Mouse (Mus musculus): ENCODE results near the gene Ndufab1.
"Not testable (repeated sequence)": the region's sequence is repeated elsewhere in the genome, so short reads cannot be mapped to it uniquely, and the experiment has no call there.

The Ndufab1 gene

DNA sequence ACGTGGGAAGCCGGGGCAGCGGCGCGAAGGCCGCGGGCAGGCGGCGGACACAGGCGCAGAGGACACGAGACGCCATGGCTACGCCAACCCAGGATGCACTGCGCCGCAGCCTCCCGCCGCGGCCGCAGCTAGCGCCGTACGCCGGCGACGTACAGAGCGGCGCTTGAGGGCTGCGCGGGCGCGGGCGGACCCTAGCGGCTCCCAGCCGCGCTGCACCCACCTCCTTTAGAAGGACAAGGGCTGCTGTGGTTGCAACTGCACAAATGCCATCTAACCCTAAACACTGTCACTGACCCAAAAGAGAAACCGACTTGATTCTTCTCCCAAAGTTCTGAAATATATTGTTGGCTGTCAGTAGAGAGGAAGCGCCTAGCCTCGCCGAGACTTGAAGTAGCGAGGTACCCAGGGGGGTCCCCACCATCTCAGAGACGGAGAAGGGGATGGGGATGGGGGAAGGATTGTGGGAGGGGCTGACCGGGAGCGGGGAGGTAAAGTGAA is at the start of gene Ndufab1:
Gene Ndufab1, minus strand, starts transcription at position 140 of the 498 bp plus-strand sequence.
- DNase-seq = peak; percentile 85

DNA sequence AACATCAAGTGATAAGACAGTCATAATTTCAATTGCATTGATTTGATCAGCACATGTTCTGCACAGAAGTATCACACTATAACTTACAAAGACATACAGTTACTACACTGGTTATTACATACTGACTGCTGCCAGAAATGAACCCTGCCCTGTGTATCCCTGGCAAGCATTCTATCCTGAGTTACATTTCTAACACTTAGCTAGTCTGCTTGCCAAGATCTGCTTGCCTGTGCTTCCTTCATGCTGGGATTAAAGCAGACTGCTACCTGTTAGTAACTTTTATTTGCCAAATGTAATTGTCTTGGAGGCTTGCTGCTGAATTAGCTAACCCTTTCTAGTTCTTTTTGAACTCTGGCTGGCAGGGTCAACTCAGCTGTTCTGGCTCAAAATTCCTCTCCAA is 39.3 kb upstream of the Ndufab1 start:
- peak; percentile 44 for DNase-seq

DNA sequence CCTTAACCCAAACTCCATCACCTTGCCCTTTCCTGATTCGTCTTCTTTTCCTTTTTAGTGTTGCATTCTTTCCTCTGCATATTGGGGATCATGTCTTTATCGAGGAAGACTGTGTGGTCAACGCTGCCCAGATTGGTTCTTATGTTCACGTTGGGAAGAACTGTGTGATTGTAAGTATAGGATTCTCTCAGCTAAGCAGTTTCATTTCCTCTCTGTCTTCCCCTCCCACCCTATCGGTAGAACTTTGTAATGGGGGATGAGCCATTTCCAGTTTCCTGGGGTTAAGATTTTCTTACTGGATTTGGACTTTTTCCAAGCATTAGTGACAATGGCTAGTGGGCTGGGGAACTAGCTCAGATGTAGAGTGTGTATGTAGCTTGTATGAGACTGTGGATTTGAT is 36.5 kb upstream of the Ndufab1 start:
- DNase-seq = no peak

DNA sequence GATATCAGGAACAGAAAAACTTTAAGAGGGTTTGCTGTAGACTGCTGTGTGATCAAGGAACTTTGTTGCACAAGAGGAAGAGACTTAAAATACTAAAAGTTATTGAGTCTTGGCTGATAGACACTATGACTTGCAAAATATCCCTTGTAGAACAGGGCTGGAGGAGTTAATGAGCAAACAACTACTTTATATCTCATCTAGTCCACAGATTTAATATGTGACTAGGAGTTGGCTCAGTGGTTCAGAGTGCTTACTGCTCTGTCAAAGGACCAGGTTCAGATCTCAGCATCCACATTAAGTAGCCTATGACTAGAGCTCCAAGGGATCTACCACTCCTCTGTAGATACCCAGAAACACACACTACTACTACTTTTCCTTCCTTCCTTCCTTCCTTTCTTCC is 35.4 kb upstream of the Ndufab1 start:
- no peak for DNase-seq

DNA sequence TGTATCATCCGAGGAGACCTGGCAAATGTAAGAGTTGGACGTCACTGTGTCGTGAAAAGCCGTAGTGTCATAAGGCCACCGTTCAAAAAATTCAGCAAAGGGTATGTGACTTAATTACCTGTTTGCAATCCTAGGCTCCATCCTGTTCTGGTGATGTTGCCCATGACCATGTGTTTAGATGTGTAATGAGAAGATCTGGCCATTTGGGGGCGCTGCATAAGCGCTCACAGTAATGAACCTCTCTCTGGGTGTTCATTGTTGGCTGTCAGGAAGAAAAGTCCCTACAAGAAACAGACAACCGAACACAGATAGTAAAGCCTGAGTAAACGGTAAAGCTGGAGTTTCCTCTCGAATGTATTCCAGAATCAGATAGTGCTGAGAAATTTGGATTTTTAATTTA is 33.4 kb upstream of the Ndufab1 start:
- DNase-seq = no peak

DNA sequence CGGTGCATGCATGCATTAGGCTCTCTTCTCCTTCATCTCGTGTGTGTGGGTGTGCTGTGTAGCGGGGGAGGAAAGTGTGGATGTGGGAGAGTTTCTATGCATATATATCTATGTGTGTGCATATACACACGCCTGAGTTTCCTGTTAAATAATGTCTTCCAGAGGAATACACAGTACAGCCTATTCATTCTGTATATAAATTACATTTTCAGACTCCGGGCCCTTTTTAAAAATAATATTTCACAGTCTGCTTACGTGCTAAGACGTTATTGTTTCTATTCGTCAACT is 31.6 kb upstream of the Ndufab1 start:
- no peak for DNase-seq

DNA sequence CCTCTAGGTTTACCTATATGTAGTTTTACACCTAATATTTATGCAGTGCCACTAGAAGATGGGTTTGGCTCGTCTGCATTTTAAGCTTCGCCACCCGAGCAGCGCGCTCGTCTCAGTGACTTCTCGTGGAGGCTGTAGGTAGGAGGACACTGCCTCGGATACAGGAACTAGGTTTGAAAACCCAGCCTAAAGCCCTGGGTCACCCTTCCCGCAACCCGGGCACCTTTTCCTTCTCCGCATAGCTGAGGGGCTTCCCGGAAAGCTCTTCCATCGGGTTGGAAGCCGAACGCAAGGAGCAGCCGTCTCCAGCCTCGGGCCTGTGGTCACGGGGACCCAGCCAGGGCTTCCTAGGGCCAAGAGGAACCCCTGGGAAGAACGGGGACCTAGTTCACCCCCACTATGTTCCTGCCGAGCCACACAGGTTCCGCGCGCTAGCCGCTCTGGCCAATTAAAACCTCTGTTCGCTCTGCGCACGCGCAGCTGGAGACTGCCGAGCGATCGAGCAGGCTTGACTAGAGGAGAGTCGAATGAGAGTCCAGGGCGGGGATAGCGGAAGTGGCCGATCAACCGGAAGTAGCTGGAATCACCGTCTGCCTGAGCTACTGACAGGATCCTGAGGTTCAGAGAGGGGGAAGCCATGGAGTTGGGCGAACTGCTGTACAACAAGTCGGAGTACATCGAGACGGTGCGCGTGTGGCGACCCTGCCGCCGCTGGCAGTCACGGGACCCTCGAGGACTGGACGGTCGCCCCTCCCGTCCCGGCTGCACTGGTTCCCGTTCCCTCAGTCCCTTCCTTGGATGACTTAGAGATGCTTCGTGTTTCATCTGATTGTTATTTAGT is 31.0 kb upstream of the Ndufab1 start, which contains the start of the genes Palb2 and Dctn5:
Gene Palb2, minus strand, starts transcription at position 489 of the 841 bp plus-strand sequence.
Gene Dctn5, plus strand, starts transcription at position 545 of the 841 bp plus-strand sequence.
- peak; percentile 96 for DNase-seq

DNA sequence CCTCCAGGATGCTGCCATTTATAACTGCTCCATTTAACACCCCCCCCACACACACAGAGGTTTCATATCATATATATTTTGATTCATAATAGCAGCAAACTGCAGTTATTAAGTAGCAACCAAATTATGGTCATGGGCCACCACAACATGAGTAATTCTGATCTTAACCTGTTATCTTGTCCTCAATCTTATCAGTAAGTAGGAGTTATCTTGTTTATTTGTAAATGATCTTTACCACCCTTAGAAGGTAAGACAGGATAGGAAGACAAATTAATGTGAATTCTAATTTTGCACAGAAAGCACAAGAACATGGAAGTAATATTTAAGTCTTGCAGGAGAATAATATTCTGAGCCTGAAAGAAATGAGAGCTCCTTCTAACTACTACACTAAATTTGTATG is 30.1 kb upstream of the Ndufab1 start:
- DNase-seq = no peak

DNA sequence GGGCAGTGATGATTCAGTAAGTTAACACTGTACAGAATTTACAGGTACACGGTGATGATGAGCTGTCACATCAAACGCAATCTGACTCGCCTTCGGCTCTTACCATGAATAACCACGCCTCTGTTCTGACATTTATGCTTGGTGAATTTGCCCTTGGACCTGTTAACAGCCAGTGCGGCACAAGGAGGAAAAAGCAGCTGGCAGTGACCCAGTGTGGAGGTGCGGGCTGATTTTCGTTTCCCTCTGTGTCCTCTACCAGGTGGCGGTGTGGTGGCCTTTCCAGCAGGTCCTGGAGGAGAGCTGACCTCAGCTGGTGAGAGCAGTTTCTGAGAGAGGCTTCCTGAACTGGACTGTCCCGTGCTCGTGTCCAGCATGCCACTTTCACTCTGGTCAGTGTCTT is 25.3 kb upstream of the Ndufab1 start:
- peak; percentile 34 for DNase-seq

DNA sequence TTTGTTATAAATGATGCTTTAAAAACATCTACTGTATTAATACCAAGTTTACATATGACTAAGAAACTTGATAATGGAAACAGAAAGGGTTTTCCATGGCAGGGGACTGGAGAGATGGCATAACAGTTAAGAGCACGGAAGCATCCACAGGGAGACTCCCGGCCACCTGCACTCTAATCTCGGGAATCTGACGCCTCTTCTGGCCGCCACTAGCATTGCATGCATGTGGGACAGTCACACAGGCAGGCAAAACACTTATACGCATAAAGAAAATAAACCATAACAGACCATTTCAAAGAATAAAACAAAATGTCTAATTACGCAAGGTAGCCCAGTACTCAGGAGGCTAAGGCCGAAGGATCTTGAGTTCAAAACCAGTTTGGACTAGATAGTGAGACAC is 23.9 kb upstream of the Ndufab1 start:
- DNase-seq = no peak

DNA sequence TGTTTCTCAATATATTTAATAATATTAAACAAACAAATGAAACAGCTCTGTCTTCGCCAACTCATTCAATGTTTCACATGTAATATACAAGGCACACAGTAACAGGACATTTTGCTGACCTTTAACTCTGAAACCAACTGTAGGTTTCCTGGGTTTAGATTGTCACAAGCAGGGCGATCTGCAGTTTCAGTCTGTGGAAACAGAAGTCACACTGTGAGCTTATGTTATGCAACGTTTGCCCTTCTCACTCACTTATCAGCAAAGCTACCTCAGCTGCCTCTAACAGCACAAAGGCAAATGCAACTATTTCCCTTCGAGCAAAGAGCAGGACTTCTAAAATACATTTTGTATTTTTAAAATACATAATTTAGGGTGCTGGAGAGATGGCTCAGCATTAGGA is 21.8 kb upstream of the Ndufab1 start:
- DNase-seq = no peak

DNA sequence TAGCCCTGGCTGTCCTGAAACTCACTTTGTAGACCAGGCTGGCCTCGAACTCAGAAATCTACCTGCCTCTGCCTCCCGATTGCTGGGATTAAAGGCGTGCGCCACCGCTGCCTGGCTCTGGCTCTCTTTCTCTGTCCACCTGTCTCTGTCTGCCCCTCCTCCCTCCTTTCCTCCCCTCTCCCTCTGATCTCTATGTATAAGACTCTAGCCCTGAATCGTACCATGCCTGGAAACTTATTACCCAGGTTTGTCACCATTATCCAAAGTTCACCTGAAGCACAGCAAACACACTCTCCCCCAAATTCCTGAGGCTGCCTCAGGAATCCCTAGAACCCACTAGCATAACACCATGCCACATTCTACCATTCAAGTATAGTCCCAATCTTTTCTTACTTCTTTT is 6.5 kb upstream of the Ndufab1 start:
- DNase-seq = peak; percentile 30

DNA sequence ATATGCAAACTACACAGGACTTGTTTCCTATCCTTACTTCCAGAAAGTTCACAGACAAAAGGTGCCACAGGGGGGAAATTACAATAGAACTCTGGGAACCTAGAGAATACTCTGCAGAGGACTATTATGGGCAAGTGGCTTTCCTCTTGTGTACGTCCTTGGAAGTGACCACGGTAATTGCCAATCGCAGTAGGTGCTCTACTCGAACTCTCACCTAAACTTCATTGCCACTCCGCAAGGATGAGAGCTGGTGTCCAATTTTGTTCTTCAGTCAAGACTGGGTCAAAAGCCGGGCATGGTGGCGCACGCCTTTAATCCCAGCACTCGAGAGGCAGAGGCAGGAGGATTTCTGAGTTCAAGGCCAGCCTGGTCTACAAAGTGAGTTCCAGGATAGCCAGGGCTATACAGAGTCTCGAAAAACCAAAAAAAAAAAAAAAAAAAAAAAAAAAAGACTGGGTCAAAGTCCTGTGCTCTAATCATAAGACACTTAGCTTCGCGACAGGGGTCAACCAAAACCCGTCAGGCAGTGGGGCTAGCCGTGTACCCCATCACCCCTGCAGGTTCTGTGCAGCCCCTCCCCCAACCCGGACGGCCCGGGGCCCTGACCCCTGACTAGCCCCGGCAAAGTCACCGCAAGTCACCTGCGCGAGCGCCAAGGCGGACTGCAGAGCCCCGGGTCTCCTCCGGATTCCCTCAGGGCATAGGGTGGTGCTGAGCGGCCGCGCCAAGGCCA is 506 bp downstream of the Ndufab1 start:
- not testable (repeated sequence) for DNase-seq

DNA sequence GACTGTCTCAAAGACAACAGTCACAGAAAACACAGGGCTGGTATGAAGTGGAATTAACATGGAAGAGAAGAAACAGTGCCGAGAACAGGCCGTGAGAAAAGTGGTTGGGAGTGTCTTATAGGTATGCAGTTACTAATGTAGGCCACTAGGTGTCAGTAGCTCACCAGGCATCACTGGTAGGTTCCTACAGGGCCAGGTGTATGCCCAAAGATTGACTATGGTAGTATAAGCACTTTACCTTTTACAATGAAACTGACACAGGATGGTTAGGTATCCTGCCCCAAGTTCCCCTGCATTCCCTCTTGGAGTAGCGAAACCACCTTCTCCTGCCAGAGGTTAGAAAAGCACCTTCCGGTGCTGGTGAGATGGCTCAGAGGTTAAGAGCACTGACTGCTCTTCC is 2.5 kb downstream of the Ndufab1 start:
- peak; percentile 38 for DNase-seq

DNA sequence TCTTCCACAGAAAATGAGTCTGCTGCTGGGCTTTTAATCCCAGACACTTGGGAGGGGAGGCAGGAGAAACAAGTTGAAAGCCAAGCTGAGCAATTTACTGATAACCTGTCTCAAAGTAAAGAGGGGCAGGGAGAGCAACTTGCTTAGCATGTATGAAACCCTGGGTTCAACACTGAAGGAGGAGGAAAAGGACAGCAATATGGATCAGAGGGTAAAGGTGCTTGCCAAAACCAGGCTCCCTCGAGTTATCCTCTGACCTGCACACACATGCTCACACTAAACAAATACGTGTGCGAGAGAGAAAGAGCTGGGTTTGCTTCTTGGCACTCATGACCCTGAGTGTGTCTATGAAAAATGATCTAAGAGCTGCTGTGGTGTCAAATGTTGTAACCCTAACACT is 3.7 kb downstream of the Ndufab1 start:
- no peak for DNase-seq

DNA sequence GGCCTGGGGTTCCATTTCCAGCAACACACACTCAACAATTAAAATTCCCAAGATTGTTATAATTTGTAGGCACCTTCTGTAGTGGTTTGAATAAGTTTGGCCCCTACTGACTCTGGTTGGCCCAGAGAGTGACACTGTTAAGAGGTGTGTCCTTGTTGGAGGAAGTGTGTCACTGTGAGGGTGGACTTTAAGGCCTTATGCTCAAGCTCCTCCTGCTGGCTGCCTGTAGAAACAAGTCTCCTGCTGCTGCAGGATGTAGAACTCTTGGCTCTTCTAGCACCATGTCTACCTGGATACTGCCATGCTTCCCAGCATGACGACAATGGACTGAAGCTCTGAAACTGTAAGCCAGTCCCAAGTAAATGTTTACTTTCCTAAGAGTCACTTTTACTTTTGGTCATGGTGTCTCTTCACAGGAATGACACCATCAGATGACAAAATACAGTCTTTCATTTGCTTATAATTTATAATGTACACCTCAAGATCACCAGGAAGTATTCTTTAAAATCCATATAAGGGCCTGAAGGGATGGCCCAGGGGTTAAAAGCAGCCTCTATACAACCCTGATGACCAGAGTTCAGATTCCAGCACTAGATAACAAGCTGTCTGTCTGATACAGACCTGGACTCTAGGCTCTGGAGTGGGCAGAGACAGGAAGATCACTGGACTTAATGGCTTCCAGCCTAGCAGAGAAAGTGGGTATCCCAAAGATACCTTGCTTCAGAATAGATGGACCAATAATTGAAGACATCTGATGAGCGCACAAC is 6.9 kb downstream of the Ndufab1 start:
- DNase-seq = no peak

DNA sequence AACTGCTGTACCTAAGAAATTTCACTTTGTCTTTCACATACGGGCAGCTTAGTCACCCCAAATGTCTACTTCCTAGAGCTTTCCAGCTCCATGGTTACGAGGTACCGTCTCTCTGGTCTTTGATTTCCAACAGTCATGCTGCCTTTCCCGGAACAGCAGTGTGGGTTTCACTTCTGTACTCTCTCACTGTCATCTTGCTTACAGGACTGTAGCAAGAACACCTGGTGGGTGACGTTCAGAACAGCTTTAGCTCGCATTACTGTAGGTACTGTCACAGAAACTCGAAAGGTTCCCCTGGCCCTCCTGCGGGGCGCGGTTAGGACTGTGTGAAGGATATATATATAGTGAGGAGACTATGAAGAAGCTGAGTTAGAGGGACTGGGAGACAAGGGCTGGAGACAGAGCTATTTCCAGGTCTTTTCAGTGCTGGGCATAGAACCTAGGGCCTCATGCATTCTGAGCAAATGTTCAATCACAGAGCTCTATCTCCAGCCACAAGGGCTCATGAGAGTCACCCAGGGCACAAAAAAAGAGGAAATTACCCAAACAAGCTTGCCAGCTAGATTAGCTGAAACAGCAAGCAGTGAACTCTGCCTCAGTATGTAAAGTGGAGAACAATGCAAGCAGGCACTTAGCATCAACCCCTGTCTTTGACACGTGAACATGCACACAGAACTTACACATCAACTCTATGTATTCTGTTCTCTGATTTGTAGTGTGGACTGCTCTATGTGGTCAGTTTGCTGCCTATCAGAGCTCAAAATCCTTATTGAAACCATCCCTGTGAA is 14.3 kb downstream of the Ndufab1 start:
- no peak for DNase-seq

DNA sequence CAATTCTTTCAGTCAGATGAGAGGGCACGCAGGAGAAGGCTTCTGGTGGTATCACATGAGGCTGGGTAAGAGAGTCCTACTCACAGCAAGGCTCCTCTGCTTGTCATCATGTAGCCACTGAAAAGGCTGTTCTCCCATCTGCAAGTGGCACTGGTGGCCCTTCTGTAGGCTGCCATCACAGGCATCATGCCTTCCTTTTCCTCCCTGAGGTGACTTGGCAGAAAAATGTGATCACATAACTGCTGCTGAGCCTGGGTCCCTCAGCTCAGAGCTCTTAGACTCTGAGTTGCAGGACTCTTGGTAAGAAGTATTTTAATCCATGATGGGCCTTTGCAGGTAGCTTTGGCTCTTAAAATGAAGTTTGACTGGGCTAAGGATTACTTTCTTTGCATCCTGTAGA is 20.6 kb downstream of the Ndufab1 start:
- no peak for DNase-seq

DNA sequence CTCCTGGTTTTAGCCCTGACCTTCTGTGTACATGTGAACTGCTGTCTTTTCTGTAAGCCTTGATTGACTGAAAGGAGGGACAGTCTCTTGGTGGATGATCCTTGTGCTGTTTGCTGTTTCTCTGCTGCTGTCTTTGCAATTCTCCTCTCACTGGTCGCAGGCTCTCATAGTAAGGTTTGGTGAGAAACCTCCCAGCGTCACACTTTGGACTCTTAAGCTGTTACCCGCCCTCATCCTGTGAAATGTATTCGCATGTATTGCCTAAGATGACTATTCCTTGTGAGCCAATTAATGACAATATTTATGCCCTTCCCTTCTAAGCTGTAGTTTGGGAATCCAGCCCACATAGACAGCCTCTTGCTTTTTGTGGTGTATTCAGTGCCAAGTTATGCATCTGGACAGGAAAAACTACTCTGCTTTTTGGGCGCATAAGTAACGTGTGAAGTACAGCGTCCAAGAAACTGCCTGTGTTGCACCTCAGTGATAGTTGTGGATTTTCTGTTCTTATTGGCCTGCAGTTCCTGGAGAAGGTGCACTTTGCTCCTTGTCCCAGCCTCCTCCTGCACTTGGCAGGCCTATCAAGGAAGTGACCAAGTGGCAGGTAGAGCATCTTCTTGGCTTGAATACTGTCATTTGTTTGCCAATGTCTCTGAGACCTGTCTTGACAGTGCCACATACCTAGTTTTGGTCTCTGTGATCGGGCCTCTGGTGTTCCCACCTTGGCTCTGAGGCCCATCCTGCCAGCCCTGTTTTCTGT is 21.7 kb downstream of the Ndufab1 start:
- peak; percentile 56 for DNase-seq

DNA sequence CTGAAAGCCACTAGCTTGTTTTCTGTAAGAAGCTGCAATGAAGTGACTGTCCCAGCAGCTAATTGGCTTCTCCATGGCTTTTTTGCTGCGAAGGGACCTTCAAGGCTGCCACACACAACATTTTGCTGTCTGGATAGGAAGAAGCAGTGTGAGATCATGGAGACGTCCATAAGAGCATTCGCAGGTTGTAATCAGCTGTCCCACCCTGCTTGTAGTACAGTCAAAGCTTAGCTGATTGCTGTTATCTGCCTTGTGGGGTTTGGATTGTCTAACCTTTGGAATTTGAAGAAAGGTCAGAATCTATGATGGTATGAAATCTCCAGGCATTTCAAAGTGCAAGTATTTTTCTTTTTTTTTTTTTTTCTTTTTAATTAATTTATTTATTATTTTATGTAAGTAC is 27.3 kb downstream of the Ndufab1 start:
- DNase-seq = no peak

DNA sequence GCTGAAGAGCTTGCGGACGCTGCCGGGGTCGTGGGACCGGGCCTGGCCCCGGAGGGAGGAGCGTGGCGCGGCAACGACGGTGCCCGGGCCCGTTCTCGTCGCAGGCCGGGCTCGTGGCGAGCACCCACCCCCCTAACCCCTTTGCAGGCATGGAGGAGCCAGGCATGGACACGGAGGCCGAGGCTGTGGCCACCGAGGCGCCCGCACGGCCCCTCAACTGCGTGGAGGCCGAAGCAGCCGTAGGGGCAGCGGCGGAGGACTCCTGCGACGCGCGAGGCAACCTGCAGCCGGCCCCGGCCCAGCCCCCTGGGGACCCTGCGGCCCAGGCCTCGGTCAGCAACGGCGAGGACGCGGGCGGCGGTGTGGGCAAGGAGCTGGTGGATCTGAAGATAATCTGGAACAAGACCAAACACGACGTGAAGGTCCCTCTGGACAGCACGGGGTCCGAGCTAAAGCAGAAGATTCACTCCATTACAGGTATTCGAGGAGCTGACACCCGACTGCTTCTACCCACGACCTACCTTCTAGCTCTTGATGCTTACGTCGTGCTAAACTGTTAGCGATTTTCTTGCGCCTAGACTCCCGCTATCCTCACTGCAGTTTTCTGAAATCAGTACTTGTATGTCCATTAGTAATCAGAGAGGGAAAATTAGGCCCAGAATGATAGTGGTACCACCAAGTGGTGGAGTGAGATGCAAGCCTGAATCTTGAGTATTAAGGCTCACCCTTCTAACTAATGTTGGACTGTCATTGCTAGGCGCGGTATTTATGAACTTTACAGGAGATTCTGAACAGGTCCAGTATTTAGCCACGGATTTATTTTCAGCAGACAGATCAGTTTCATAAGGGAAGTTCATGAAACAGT is 33.9 kb downstream of the Ndufab1 start:
- DNase-seq = no peak

All from kidney, adult 11 months (tissue).